Mouse (Mus musculus) brown adipose tissue, adult 24 weeks (tissue): ENCODE results near the gene Casp6. TPM values are rescaled to one million over a fixed set of nuclear protein-coding genes. Genes with fewer than 3 reads are reported as not detected.

Experiments
- H3K27ac ChIP-seq: fragments of 200-500 bp; replicated peaks from 2 replicates; pipeline ENCODE4 v1.5.1; 2012; ENCODE audit warnings: low read depth, mild to moderate bottlenecking, low read length
- H3K4me1 ChIP-seq: fragments of 200-500 bp; 2 replicates; pipeline ENCODE4 v1.6.1; 2012; ENCODE audit warnings: low read length, mixed read lengths; ENCODE audit not compliant: control insufficient read depth, insufficient read depth, insufficient read length
- H3K4me3 ChIP-seq: fragments of 200-500 bp; 2 replicates; pipeline ENCODE4 v1.5.1; 2012; ENCODE audit warnings: low read depth, mild to moderate bottlenecking, low read length, moderate library complexity; ENCODE audit not compliant: insufficient read depth
- polyA plus RNA-seq: library from polyadenylated mRNA; stranded (reverse); fragments of >200 nt; gene quantifications from 2 replicates; pipeline ENCODE4 v1.2.4, GENCODE M21; 2012; ENCODE audit not compliant: missing spikeins, insufficient read depth, insufficient read length

Casp6 gene
- polyA plus RNA-seq, 1 experiment = 21.3 TPM

DNA sequence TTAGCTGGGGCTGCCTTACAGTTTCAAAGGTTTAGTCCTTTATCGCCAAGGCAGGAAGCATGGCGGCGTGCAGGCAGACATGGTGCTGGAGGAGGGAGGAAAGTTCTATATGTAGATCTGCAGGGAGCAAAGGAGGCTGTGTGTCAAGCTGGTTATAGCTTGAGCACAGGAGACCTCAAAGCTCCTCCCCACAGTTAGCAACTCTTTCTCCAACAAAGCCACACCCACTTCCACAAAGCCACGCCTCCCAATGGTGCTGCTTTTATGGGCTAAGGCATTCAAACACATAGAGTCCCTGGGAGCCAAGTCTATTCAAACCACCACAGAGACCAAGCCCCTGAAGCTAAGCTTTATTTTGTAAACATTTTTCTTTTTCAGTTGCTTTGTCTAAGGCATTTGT lies 2.3 kb upstream of the Casp6 start:
- no peak overlapping the region for H3K4me3 ChIP-seq
- peaks cover 6% of the 10 kb centered on the region; the same call in 1 of the 2 replicates for H3K4me1 ChIP-seq
- no peak overlapping the region for H3K27ac ChIP-seq

DNA sequence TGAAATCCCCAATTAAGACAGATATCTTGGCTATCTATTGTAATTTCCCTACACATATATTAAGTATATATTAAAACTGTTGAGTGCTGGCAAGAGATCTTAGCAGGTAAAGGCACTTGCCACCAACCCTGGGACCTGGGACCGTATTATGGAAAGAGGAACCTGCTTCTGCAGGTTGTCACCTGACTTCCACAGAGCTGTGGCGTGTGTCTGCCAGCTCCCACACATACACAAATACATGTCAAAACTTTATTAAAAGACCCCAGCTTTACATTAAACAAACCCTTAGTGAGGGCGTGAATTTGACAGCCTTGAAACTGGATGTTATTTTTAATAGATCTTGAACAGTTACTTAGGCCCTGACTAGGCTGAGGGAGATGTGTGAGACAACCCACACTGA lies 2.1 kb downstream of the Casp6 start:
- Histone ChIP-seq H3K4me3 (no peak overlapping the region), H3K27ac (no peak overlapping the region), H3K4me1 (peaks cover 6% of the 10 kb centered on the region; the same call in 1 of the 2 replicates)

DNA sequence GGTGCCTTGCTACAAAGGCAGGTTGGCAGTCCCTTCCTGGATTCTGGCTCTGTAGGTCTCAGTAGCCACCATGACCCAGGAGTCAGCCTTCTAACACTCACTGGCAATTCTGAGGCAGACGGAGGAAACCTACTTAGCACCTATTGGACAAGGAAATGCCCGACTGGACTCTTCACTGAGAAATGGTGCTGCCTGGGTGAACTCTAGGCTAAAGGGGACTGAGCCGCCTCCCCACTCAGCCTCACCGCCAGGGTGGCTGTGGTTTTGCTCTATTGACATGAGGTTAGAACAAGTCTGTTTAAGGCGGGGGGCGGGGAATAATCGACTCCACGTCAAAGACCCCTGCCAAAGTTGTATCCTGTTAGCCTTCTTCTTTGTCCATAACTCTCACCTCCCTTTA lies 2.6 kb downstream of the Casp6 start:
- H3K27ac ChIP-seq = no peak overlapping the region
- H3K4me1 ChIP-seq = peaks cover 6% of the 10 kb centered on the region; the same call in 1 of the 2 replicates
- H3K4me3 ChIP-seq = no peak overlapping the region

DNA sequence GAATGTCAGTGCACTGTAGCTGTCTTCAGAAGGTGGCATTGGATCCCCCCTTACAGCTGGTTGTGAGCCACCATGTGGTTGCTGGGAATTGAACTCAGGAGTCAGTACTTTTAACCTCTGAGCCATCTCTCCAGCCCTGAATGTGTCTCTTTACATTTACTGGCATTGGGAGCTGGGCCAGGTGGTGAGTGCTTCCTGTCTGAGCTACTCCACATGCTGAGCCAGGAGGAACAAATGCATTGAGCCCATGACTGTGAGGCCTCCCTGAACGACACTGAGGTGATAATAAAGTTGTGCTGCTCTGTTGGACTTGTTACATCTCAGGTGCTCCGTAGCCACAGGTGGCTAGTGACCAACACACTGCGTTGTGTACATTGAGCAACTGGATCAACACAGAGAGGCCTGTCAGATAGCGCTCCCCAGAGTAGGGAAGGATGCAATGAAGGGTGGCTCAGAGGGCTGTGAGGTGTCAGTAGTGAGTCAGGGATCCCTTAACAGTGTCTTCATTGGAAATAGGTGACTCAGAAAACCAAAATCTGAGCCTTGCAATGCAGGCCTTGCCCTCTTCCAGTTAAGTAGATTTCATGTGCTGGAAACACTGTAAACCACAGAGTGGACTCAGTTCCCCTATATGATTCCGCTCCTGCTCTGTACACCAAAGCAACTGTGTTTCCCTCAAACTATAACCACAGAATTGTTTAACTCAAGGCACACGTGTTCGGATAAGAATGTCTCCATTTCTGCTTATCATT lies 3.3 kb downstream of the Casp6 start:
- peaks cover 6% of the 10 kb centered on the region; the same call in 1 of the 2 replicates for H3K4me1 ChIP-seq
- no peak overlapping the region for H3K27ac ChIP-seq
- no peak overlapping the region for H3K4me3 ChIP-seq

DNA sequence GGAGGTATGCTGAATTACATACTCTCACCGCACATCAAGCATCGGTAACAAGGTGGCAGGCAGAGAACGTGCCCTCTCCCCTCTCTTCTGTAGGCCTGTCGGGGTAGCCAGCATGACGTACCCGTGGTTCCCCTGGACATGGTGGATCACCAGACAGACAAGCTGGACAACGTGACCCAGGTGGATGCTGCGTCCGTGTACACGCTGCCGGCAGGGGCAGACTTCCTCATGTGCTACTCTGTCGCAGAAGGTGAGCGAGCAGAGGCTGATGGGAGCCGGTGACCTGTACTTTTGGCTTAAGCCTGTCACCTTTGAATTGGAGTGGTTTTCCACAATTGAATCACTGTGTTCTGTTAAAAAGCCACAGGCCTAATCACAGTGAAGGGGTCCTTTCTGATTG lies 10.8 kb downstream of the Casp6 start:
- Histone ChIP-seq H3K4me3 (no peak overlapping the region), H3K27ac (no peak overlapping the region), H3K4me1 (no peaks in the 10 kb centered on the region)

DNA sequence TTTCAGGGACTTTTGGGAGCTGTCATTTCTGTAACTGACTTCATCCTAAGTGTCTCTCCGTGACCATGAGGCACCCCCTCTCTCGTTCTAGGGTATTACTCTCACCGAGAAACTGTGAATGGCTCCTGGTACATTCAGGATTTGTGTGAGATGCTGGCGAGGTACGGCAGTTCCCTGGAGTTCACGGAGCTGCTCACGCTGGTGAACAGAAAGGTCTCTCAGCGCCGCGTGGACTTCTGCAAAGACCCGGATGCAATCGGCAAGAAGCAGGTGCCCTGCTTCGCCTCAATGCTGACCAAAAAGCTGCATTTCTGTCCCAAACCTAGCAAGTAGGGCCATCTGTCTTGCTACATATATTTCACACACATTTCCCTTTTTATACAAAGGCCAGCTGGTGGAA lies 12.0 kb downstream of the Casp6 start:
- Histone ChIP-seq H3K27ac (no peak overlapping the region), H3K4me3 (no peak overlapping the region), H3K4me1 (no peaks in the 10 kb centered on the region)

DNA sequence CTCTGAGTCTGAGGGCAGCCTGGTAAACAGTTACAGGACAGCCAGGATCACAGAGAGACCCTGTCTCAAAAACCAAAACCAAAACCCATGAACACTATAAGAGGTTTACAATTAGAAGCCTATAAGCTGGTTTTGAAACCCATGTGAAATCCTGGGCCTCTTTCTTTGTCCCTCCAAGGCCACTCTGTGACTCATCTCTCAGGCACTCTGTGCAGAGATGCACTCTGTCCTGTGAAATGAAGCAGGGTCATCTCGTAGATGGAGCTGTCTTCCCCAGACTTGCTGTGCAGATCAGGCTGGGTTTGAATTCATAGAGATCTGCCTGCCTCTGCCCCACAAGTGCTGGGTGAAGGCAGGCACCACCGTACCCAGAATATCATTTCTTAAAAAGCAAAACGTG lies 16.2 kb downstream of the Casp6 start:
- Histone ChIP-seq H3K4me1 (no peaks in the 10 kb centered on the region), H3K4me3 (no peak overlapping the region), H3K27ac (no peak overlapping the region)

DNA sequence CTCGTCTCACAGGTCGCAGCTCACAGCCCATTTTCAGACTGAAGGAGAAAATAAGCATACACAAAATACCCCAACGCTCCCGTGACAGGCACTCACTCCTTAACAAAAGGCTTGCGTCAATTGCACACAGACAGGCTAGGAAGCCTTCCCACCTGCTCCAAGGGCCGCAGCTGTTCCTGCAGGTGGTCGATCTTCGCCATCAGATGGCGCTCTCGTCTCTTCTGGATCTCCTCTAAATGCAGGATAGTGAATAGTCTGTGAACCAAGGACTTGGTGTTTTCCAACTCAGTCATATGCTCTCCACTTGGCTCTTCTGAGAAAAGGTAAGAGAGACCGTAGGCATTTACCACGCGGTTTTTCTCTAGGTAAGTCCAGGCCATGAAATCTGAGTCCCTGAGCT lies 17.2 kb downstream of the Casp6 start:
- no peak overlapping the region for H3K4me3 ChIP-seq
- no peaks in the 10 kb centered on the region for H3K4me1 ChIP-seq
- no peak overlapping the region for H3K27ac ChIP-seq

DNA sequence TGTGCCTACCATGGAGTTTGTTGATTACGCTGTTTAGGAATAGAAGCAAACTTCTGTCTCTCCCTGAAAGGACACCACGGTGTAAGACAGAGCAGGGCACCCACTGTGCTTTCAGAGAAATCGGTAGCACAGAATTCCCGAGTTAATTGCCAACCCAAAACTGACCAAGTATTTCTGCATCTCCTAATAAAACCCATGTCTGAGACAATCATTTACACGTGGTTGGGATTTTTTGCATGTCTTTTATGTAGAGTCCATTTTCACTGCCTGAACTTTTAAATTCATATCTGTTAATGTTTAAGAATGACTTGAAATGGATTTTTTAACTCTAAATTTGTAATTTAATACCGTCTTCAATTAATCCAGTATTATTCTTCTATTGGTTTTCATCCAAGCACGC lies 22.4 kb downstream of the Casp6 start:
- H3K4me1 ChIP-seq = no peaks in the 10 kb centered on the region
- H3K4me3 ChIP-seq = no peak overlapping the region
- H3K27ac ChIP-seq = no peak overlapping the region

DNA sequence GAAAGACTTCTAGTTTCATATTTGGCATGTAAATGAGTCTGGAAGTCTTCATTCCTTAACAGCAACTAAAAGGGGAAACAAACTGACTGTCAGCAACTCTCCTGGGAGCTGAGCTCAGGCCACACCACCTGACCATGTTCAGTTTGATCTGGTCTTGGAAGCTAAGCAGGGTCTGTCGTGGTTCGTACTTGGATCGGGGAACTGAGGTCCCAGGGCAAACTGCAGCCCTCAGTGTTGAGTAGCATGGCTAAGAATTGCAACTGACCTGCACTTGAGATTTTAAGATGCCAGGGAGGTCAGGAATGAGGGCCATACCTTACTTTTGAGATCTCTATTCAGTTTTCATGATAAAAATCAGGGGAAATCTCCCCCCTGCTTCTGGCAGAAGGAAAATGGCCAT lies 24.6 kb downstream of the Casp6 start:
- Histone ChIP-seq H3K4me1 (no peaks in the 10 kb centered on the region), H3K4me3 (no peak overlapping the region), H3K27ac (no peak overlapping the region)

DNA sequence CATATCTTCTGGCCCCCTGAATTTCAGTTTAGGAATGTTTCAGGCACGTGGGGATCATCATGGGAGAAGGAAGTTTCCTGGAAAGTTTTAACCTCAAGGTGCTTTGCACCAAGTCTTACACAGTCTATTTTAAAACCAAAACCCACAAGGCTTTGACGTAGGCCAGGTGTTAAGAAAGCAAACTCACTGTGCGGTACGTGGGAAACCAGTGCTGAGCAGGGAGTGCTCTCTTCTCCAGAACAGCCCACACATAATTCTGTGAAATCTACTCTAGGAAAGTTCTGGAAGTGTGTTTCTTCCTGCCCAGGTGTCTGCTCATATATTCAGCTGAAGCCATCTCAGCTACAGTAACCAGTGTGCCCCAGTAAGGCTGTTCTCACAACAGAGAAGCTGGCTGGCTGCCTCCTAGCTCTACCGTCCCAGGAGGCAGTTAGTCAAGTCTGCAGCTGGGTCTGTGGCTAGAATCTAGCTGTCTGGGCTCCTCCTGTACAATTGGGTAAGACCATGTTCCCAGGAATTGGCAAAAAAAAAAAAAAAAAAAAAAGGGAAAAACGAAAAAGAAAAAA lies 29.1 kb downstream of the Casp6 start:
- H3K4me3 ChIP-seq = no peak overlapping the region
- H3K27ac ChIP-seq = no peak overlapping the region
- no peaks in the 10 kb centered on the region for H3K4me1 ChIP-seq

DNA sequence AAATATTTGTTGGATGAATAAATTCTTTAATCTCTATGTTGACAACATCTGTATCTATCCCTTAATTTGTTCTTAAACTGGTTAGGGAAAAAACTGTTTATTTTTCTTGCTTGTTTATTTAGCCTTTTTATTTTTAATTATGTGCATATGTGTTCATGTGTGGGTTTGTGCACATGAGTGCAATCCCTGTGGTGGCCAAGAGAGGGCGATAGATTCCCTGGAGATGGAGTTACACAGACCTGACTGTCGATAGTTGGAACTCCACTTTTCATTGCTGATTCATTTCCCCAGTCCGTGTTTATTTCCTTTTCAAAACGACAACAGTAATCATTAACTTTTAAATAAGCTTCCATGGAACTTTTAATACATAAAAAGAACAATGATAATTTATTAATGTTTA lies 31.2 kb downstream of the Casp6 start:
- H3K27ac ChIP-seq = no peak overlapping the region
- no peak overlapping the region for H3K4me3 ChIP-seq
- no peaks in the 10 kb centered on the region for H3K4me1 ChIP-seq

DNA sequence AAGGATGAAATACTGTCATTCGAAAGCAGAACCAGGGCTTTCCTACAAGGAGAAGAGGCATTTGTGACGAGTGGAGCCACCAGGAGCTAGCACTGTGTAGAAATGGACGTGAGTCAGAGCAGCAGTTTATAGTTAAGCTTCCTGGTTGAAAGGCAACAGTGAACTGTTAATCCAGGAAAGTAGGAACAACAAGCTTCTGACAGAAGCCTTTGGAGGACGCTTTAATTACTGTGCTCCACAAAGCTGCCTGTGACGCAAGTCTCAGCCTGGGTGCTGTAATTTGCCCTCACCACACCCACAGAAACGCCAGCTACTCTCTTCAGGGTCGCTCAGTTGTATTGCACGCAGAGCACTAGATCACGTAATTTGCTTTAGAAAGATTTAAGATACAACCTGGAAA lies 35.3 kb downstream of the Casp6 start:
- H3K27ac ChIP-seq = no peak overlapping the region
- H3K4me1 ChIP-seq = no peaks in the 10 kb centered on the region
- no peak overlapping the region for H3K4me3 ChIP-seq

DNA sequence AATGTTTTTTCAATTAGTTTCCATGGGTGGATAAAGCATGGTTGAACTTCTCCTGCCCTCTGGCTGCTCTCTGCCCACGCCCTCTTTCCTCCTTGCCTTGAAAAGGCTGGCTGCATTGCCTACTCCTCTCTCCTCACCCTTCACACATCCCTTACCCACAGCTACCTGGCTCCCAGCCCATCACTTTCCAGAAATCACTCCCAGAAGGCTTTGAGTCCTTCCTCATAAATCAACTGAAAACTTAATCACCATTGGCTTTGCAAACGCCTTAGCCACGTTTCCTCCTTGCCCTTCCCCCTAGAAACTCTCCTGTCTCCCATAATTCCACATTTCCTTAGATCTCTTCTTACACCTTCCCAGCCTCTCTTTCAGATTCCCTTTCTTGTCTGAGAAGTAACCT lies 36.6 kb downstream of the Casp6 start:
- H3K27ac ChIP-seq = no peak overlapping the region
- H3K4me3 ChIP-seq = no peak overlapping the region
- no peaks in the 10 kb centered on the region for H3K4me1 ChIP-seq

DNA sequence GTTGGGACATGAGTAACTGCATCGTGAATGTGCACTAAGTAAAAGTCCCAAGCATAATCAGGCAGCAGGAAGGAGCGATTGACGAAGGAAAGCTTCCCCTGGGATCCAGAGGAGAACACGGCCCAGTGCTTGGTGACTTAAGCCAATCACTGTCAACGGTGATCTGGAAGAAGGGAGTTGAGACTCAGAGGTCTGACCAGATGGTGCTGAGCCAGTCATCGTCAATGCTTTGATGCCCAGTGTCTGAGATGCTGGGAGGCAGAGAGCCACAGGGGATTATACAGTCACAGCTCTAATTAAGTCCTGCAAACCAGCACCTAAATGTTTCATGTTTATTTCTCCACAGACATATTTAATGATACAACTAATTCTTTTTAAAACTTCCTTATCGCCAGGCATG lies 37.8 kb downstream of the Casp6 start:
- H3K4me1 ChIP-seq = no peaks in the 10 kb centered on the region
- H3K4me3 ChIP-seq = no peak overlapping the region
- no peak overlapping the region for H3K27ac ChIP-seq

DNA sequence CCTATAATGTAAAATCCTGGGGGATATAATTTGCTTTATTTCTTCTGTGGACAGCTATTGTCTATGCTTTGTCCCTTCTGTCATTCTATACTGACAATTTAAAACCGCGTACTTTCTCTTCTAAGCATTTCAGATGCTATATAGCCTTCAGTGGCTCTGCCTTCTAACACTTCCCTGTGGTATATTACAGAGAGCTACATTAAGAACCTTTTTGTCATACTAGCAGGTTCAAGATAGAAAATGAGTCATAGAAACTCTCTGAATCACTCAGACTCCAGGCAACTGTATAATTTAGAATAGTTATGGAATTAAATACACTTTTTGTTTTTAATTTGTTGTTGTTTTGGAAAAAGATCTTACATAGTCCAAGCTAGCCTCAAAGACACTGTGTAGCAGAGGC lies 39.6 kb downstream of the Casp6 start:
- Histone ChIP-seq H3K27ac (no peak overlapping the region), H3K4me3 (no peak overlapping the region), H3K4me1 (no peaks in the 10 kb centered on the region)
